Mouse (Mus musculus): Measurements from ENCODE around the gene Sp9. TPM values are rescaled to one million over a fixed set of nuclear protein-coding genes. Genes with fewer than 3 reads are reported as not detected.

The Sp9 gene
- not detected for total RNA-seq (2021)
- long read RNA-seq, experiment 1, result 0 reads
- long read RNA-seq, experiment 2, result 0 reads

- intact Hi-C loops (cut with DNase I), result loop anchor here (2.0 to 10.0 kb wide), 3 partner anchors 57 to 1423 kb away; partner anchors contain the start of genes Hoxd10 and Hoxd9
- peak in 1 of 2 experiments; percentile 54 for DNase-seq
Measured at GRCm38 (mm10) chr2:73271459-73272161, at the start of gene Sp9. Gene Sp9, plus strand, starts transcription at chr2:73271925.

- intact Hi-C loops (cut with DNase I), result no loop called here
- no peak for DNase-seq
Measured at GRCm38 (mm10) chr2:73231081-73231480, 40.6 kb upstream of the Sp9 start.

- intact Hi-C loops (cut with DNase I), result no loop called here
- no peak for DNase-seq
Measured at GRCm38 (mm10) chr2:73241299-73241698, 30.4 kb upstream of the Sp9 start.

GRCm38 (mm10) chr2:73248701-73249100 lies 23.0 kb upstream of the Sp9 start:
- DNase-seq, result no peak
- intact Hi-C loops (cut with DNase I), result no loop called here

GRCm38 (mm10) chr2:73263172-73263765 lies 8.5 kb upstream of the Sp9 start:
- peak in 1 of 2 experiments; percentile 36 for DNase-seq
- intact Hi-C loops (cut with DNase I), result no loop called here

- intact Hi-C loops (cut with DNase I), result no loop called here
- peak in 1 of 2 experiments; percentile 34 for DNase-seq
Measured at GRCm38 (mm10) chr2:73263794-73264610, 7.7 kb upstream of the Sp9 start.

- intact Hi-C loops (cut with DNase I), result no loop called here
- no peak for DNase-seq
Measured at GRCm38 (mm10) chr2:73264611-73265195, 7.0 kb upstream of the Sp9 start.

GRCm38 (mm10) chr2:73266011-73266410 lies 5.7 kb upstream of the Sp9 start:
- no peak for DNase-seq
- intact Hi-C loops (cut with DNase I), result no loop called here

- intact Hi-C loops (cut with DNase I), result no loop called here
- no peak for DNase-seq
Measured at GRCm38 (mm10) chr2:73266623-73267022, 5.1 kb upstream of the Sp9 start.

- intact Hi-C loops (cut with DNase I), result no loop called here
- no peak for DNase-seq
Measured at GRCm38 (mm10) chr2:73267231-73267630, 4.5 kb upstream of the Sp9 start.

- intact Hi-C loops (cut with DNase I), result no loop called here
- DNase-seq, result no peak
Measured at GRCm38 (mm10) chr2:73267818-73268217, 3.9 kb upstream of the Sp9 start.

- intact Hi-C loops (cut with DNase I), result no loop called here
- DNase-seq, result peak in 1 of 2 experiments; percentile 12
Measured at GRCm38 (mm10) chr2:73268281-73268680, 3.4 kb upstream of the Sp9 start.

GRCm38 (mm10) chr2:73268836-73269395 lies 2.8 kb upstream of the Sp9 start:
- intact Hi-C loops (cut with DNase I), result no loop called here
- DNase-seq, result no peak

GRCm38 (mm10) chr2:73269666-73270065 lies 2.1 kb upstream of the Sp9 start:
- intact Hi-C loops (cut with DNase I), result loop anchor here (2.0 to 10.0 kb wide), 3 partner anchors 55 to 1425 kb away; partner anchors contain the start of genes Hoxd10 and Hoxd9

GRCm38 (mm10) chr2:73270071-73270592 lies 1.6 kb upstream of the Sp9 start:
- intact Hi-C loops (cut with DNase I), result loop anchor here (2.0 to 10.0 kb wide), 3 partner anchors 55 to 1425 kb away; partner anchors contain the start of genes Hoxd10 and Hoxd9
- DNase-seq, result no peak

More at GRCm38 (mm10) chr2:73269666-73270065, 2.1 kb upstream of the Sp9 start:
- no peak for DNase-seq

- intact Hi-C loops (cut with DNase I), result loop anchor here (2.0 to 10.0 kb wide), 3 partner anchors 56 to 1424 kb away; partner anchors contain the start of genes Hoxd10 and Hoxd9
- peak in 1 of 2 experiments; percentile 23 for DNase-seq
Measured at GRCm38 (mm10) chr2:73270593-73271458, 899 bp upstream of the Sp9 start.

GRCm38 (mm10) chr2:73272351-73273248 lies 875 bp downstream of the Sp9 start:
- DNase-seq, result peak in 1 of 2 experiments; percentile 19
- intact Hi-C loops (cut with DNase I), result loop anchor here (5.0 to 10.0 kb wide), 2 partner anchors 295 to 1422 kb away; partner anchors contain the start of genes Hoxd10 and Hoxd9
